Mouse (Mus musculus): ENCODE measurements around the gene Ralgapb.

DNA sequence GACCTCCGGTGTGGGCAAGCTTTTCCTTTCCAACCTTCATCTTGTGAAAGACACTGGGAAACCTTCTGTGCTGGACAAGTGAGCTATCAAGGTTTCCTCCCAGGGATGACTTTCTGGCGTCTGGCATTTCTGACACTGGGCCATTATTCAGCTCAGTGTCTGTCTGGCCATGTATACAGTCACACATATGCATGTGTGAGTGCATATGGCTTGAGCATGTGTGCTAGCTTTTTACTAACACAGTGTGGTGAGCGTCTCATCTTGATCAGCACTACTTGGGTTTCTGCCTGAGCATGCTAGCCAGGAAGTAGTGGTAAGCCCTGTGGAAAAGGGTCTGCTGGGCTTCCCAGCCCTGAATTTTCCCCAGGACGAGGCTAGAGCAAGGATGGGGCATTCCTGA lies 131.6 kb downstream of the Ralgapb start:
- TF ChIP-seq EP300 (IDR thresholded peaks at IDR 0.05) (no peak), CTCF (IDR thresholded peaks at IDR 0.05) (no peak)
